Mouse (Mus musculus): Measurements from ENCODE around the gene Tmem200b.

DNA sequence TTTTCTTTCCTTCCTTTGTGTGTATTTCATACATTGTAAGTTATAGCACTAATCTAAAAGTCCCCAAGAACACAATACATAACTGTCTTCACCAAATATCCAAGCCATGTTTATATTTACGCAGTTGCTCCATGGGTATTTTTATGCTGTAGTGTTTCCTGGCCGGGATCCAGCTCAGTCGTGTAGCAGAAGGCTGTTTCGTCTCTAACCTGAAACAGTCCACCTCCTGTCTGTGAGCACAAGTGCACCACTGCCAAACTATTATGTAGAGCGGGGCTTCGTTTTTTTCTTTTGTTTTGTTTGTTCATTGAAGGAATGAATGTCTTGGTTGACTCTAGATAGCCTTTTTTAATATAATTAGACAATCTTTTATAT, 22.4 kb upstream of the Tmem200b start:
- TF ChIP-seq CTCF (IDR thresholded peaks at IDR 0.05): no peak
- TF ChIP-seq EP300 (IDR thresholded peaks at IDR 0.05): no peak

Data from lung, postnatal 0 days (tissue).